Mouse (Mus musculus) natural killer cell, adult 2 months (primary cell): ENCODE measurements around the gene Rnf133.

Experiments
- DNase-seq, 2 experiments: peaks; one replicate each; pipeline ENCODE4 v3.0.0; 2022; ENCODE audit warnings: low spot score in 2 of 2

The Rnf133 gene

DNA sequence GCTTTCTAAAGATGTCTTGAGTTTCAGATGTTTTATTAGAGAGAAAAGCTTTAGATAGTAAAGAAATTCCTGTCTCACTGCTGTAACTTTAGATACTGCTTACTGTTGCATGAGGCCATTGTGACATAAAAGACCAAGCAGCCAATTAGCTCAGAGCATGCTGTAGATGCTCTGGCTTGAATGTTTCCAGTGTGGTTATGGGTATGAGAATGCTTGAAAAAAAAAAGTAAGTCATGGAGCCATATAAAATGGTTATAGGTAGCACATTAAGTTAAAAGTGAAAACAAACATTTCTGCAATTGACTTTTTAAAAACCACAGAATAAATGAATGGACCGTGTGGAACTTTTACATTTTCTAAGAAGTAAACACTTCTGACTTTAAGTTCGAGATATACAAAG is at the start of gene Rnf133:
Rnf133 (minus strand) TSS at position 101 of the 400 bp plus-strand sequence.
- DNase-seq: no peak

DNA sequence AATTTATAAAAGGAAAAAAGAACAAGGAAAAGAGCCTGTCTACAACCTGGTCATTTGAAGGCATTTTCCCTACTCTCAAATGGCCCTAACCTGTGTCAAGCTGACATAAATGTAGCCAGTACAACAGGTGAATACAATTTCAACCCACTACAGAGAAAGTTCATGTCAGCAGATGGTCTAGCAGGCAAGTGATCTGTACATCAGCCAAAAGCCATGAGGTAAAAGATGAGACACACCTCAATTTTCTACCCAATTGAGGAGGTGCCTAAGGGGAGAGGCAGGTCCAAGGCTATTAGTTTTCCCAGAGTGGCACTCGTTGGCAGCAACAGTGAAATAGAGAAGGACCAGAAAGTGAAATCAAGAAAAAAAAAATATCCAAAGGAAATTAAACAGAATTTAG is 28.1 kb upstream of the Rnf133 start:
- DNase-seq: no peak

DNA sequence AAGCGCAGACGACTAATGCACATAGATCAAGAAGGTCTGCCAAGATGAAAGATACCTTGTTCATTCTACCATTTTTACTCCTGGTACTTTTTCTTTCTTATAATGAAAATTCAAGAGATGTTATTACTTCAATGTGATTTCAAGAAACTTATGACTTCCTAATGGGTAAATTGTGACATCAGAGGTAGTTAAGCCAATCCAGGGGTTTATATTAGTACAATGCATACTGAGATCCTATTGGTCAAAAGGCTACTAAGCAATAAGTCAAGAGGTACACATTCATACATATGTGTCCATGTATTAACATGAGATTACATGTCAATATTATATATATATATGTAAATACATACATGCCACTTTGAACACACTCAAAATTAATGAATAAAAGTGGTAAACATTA is 4.9 kb upstream of the Rnf133 start, which contains the start of gene Rnf148:
Rnf148 (minus strand) TSS at position 101 of the 400 bp plus-strand sequence.
- no peak for DNase-seq

- DNase-seq: no peak
Measured at GRCm38 (mm10) chr6:23648732-23649131, 1.4 kb downstream of the Rnf133 start.

GRCm38 (mm10) chr6:23647627-23648247 is 2.4 kb downstream of the Rnf133 start:
- no peak for DNase-seq

DNA sequence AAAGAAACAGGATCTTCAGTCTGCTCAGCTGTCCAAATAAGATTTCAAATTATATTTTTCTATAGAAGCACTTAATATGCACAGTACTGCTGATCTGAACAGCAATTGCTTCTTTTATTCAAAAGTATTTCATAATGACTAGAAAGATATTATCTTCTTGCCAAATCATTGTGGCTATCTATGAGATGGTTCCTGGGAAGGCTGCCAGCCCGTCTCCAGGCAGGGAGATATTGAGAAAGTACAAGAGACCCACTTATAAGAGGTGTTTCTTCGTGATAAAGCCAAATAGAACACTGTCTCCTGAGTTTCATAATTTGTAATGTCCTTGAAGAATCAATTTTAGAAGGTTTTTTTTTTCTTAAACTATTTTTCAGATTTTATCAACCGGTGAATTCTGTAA is 13.0 kb downstream of the Rnf133 start:
- no peak for DNase-seq

GRCm38 (mm10) chr6:23635208-23635607 is 14.9 kb downstream of the Rnf133 start:
- no peak for DNase-seq

- no peak for DNase-seq
Measured at GRCm38 (mm10) chr6:23634016-23634415, 16.1 kb downstream of the Rnf133 start.

DNA sequence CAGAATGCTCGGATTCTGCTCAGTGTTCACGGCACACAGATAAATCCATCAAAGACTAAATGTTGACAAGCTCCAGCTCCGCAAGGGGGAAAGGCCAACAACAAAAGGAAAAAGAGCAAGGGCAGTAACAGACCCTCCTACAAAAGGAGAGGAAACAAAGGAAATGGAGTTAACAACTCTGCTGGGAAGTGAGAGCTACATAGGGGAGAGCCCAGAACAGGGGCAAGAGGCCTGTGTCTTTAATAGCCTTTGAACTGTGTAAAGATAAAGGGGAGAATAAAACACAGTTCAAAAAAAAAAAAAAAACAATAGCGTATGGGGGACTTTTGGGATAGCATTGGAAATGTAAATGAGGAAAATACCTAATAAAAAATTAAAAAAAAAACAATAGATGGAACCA is 19.6 kb downstream of the Rnf133 start:
- no peak for DNase-seq
